Mouse (Mus musculus) c-Kit-positive CD71-positive TER-119-positive erythroid progenitor cells, embryonic 14.5 days (primary cell): ENCODE results near the gene Fermt2.
"Not testable (repeated sequence)": the region's sequence is repeated elsewhere in the genome, so short reads cannot be mapped to it uniquely, and the experiment has no call there.

ENCODE experiments used
- DNase-seq: peaks from one replicate; pipeline ENCODE4 v3.0.0-alpha.2; 2013; ENCODE audit warnings: low spot score

Fermt2 gene

DNA sequence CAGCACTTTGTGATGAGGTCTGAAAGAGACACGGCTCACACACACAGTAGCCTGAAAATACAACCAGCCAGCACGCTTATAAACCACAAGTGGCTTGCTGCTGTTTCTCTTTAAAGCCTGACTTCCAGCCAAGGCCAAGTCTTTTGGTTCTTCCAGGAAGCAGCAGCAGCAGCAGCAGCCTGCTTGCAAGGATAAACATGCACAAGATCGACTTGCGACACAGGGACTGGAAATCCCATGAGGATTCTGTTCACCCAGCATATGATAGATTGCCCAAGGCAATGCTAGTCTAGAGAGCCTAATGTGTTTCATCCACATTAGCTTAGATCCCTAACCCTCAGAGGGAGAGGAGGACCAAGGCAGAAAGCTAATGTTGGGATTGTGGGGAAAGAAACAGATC is 22.0 kb downstream of the Fermt2 start:
- DNase-seq: no peak

DNA sequence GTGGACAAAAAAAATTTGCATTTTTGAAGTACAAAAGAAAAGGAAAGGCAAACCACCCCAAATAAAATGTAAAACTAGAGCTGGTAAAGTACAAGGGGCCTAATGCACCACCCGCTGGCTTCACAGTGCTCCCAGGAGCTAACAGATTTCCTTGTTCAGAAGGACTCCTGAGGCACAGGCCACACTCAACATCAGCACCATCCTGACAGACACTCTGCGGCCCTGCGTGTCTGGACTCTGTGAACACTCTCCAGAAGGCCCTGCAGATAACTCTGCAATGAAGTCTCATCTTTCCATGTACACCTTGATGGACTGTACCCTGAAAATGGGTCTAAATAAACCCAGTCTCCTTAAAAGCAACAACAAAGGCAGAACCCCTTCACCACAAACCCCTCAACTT is 22.5 kb downstream of the Fermt2 start:
- no peak for DNase-seq

DNA sequence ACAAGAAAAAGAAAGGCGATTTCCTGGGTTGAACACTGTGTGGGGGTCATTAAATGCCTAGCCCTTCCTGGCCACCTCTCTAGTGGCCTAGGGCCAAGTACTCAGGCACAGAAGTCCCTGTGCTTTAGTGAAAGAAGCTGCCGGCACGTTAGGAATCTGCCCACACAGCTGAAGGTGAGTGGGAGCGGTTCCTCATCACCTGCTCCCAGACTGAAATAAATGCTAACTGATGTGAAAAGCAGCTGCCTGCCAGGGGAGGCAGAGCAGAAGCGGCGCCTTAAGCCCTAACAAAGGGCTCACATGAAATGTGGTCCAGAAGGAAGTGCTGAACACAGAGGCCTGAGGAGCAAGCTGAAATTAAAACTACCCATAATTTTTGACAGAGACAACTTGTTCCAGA is 22.9 kb downstream of the Fermt2 start:
- no peak for DNase-seq

DNA sequence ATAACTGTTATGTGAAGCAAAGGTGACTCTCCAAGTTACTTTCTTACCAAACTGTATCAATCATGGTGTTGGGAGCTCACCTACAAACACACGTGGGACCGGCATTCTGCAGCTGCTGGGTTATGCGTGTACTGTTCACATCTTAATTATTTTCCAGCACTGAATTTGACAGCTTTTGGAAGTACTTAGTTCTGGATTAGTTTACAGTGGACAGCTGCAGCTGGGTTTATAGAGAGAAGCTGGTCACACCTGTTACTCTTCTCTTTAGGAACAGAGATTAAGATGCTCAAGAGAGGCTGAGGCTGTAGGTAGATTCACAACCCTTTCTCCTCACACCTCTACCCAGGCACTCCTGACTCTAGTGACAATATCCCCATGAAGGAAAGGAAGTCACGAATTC is 23.8 kb downstream of the Fermt2 start:
- no peak for DNase-seq

DNA sequence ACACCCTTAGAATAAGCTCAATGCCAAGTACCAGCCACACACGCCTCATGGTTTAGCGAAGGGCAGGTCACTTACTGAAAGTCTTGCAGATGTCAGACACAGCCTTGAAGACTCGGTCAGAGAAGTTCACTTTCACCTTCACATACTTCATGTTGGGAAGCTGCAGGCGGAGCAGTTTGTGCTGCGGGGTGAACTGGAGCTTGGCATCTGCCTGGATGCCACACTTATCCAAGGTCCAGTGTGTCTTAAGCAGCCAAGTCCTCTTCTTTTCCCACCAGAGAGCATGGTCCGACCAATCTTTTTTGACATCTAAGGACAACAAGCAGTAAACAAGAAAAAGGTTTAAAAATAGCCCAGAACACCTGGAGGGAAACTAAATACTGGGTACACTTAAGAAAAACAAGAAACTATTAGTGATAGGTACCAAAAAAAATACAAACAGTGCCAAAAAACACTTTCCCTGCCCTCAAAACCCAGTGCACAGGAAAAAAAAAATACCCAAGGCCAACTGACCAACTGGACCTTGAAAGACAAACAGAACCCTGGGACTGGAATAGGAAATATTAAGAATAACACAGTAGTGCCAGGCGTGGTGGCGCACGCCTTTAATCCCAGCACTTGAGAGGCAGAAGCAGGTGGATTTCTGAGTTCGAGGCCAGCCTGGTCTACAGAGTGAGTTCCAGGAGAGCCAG is 25.4 kb downstream of the Fermt2 start:
- no peak for DNase-seq

DNA sequence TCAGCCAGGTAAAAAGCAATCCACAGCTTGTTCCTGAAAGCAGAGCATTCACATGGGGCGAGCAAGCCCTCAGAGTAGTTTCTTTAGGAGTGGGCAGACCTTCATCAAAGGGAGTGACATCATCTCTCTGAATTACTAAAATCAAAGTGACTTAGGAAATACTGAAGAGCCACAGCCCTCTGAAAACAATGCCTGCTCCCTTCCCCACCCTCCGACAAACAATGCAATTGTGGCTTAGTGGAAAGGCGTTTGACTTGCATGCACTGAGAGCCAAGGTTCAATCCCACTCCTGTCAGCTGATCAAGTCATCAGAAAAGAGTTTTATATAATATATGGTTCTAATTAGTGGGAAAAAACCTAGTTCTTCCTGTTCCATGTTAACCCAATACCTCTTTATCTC is 26.0 kb downstream of the Fermt2 start:
- no peak for DNase-seq

GRCm38 (mm10) chr14:45500052-45500451 is 29.9 kb downstream of the Fermt2 start:
- DNase-seq: no peak

DNA sequence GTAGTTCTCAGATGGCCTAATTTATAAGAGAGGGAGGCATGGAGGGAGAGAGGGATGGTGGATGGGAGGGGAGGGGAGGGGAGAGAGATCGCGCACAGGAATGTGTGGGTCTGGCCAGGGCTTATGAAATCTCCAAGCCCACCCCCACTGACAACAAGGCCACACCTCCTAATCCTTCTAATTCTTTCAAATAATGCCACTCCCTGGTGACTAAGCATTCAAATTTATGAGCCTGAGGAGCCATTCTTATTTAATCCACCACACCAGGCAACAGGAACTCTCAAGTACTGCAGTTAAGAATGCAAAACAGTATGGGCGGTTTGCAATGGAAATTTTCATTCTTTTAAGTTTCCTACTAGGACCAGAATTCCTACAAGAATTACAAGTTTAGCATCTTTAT is 32.8 kb downstream of the Fermt2 start:
- DNase-seq: no peak

DNA sequence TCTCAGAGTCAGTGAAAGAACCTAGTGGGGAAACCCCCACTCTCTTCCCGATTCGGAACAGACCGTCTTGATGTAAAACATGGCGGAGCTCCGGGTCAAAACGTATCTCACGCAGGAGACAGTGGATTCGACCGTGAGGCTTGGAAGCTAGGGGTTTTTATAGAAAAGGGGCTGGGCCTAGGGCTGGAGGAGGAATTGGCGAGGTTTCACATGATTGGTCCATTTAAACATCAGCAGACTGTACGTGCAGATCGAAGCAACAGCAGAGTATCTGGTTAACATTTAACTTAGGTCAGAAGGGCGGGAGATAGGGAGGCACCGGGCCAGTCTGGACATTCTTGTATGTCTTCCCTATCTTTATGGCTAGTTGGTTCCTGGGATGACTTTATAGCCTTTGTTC is 34.1 kb downstream of the Fermt2 start:
- not testable (repeated sequence) for DNase-seq

DNA sequence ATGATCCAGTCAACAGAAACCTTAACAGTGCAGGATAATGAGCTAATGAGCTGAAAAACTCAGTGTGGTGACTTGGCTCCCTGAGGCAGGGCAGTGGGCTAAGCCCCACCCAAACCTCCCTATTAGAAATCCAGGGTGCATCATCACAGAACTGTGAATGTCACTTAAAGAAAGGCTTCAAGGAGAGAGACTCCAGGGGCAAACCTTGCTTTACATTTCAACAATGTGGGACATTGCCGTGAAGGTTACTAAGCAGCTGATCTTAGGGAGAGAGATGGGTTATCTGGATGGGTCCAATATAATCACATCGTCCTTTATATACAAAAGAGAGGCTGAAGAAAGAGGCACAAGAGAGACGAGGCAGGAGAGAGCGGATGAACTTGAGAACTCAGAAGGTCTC is 36.0 kb downstream of the Fermt2 start:
- DNase-seq: no peak

- DNase-seq: no peak
Observed at GRCm38 (mm10) chr14:45492668-45493067, 37.2 kb downstream of the Fermt2 start.

DNA sequence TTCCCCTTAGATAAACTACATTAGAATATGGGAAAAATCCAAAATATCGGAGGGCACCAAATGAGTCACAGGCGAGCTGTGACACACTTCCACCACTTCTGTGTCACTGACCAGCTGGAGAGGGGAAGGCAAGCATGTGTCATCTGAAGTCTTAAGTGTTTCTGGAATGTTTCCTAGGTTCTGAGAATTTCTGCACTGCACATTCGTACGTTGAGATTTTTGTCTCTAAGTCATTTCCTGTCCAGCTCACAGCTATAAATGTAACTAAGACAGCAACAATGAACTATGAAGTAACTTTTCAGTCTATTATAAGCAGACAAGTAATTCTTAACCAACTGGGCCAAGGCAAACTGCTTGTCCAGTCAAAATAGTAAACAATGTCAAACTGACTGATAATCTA is 37.9 kb downstream of the Fermt2 start:
- no peak for DNase-seq

DNA sequence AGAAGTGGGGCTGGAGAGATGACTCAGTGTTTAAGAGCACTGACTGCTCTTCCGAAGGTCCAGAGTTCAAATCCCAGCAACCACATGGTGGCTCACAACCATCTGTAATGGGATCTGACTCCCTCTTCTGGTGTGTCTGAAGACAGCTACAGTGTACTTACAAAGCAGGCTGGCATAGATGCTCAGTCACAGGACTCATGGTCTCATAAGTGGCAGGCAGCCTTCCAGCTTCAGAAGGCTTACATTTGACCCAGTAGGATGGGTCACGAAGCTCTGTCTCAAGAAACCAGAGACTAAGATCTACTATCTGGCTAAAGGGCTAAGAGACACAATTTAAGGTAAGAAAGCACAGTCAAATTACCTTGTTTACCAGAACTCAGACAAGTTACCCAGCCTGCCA is 42.7 kb downstream of the Fermt2 start:
- DNase-seq: not testable (repeated sequence)

DNA sequence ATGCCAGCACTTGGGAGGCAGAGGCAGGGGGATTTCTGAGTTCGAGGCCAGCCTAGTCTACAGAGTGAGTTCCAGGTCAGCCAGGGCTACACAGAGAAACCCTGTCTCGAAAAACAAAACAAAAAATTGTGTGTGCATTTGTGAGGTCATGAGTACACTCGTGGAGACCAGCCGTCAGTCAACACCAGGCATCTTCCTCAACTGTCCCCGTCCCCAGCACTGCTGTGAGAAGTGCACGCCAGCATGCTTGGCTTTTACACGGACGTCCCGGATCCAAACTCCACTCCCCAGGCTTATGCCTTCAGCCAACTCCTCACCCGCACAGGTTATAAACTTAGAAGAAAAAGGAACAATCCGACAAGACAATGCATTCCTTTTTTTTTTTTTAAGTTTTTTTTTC is 46.6 kb downstream of the Fermt2 start:
- DNase-seq: not testable (repeated sequence)

DNA sequence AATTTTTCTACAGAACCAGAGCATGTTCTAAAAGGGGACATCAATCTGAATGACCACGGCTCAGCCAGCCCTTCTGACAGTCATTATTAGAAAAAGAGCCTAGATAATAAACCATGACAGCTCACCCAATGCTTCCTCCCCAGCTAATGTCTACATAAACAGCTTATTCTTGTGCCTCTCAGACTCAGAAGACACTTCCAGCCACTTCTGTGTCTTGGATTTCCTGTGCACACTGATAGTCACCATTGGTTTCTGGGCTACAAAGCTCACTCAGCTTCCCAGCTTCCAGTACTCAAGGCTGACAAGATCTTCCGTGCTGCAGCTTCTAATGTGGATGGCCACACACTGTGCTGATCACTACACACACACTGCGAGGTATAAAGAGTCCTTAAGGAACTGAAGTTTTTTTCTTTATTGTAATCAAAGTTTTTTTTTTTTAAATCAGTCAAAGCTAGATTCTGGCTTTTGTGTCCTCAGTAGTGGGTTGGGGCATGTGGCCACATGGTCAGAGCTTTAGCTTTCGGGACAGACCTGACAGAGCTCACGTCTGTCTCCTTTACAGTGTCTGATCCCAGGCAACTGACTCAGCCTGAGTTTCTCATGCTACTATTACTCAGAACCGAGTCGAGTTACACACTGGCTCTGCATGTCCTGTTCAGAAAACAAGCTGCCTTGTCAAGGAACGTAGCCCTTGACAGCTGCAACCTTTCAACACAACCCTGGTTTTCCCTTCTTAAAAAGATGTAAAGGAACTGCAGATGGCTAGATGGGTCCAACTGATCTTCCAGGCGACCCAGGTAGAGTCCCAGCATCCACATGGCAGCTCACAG is 50.7 kb downstream of the Fermt2 start:
- no peak for DNase-seq

DNA sequence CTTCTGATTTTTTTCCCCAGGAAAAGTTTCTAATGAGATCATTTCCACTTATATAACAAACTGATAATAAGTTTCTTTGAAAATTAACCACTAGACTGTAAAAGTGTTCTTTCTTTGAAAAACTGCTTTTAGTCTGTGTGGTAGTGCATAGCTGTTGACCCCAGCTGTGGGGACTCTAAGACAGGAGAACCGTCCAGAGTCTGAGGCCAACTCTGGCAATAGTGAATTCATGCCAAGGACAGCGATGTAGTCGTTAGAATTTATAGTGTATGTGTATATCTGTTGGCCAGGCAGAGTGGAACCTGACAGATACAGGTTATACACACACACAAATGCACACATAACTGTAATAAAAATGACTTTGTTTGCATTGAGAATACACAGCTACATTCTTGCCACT is 51.4 kb downstream of the Fermt2 start:
- DNase-seq: no peak

DNA sequence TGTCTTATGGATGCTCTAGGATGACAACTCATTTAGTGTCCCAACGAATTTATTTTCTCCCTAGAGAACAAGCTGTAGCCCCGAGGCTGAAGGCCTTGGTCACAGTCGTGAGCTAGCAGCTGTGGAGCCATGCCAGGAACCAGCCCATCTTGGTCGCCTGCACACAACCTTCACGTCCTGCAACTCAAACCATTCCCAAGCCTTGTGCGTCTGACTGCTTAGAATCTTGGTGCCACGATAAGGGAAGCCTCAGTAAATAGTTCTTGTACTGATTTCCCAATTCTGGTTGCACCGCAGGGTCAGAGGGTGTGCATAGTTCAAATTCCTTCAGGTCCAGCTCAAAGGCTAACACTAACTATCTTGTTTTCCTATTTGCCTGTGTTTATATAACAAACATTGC is 52.3 kb downstream of the Fermt2 start:
- DNase-seq: no peak

DNA sequence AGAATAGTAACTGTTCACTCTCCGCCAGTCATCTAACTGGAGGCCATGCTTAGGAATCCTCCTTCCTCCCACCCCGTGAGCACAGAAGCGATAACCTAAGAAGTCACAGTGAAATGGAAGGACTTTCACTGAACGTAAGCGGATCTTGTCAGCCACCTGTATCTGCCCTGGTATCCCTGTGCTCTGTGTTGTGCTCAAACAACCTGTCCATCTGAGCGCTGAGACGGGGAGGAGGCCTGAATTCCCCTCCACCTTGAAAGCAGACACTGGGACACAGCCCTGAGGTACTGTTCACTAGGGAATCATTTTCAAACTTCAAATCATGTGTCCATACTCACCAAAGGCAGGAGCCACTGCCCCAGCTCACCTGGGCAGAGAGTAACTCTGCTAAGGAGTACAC is 52.9 kb downstream of the Fermt2 start:
- DNase-seq: no peak

DNA sequence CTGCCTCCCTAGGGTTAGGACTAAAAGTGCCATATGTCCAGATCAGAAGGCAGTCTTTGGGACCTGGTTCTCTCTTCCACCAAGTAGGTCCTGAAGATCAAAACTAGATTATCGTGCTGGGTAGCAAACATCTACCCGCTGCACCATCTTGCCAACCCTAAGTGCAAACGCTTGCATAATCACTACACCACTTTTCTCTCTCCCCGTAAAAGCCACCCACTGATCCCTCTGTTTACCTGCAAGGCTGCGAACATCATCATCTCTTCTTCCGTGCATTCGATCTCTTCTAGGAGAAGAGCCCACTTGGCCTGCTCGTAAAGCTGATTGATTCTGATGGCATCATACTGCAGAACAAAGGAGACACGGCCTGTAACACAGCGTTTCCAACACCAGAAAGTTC is 57.4 kb downstream of the Fermt2 start:
- no peak for DNase-seq

DNA sequence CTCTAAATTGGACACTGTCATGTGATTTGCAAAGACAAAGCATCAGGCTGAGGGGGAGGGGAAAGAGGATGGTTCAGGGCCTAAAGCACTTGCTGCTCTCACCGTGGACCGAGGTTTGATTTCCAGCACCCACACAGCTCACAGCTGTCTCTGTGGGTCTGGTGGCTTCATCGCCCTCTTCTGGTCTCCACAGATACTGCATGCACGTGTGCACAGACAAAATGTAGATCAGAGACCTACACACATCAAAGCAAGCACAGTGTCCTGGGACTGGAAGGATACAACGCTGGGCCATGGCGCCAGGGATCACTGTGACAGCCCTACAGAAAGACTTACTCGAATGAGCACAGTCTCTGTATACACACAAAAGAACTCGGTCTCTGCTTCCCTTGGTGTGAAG is 60.5 kb downstream of the Fermt2 start:
- DNase-seq: no peak

- DNase-seq: not testable (repeated sequence)
Observed at GRCm38 (mm10) chr14:45466371-45466770, 63.5 kb downstream of the Fermt2 start.

DNA sequence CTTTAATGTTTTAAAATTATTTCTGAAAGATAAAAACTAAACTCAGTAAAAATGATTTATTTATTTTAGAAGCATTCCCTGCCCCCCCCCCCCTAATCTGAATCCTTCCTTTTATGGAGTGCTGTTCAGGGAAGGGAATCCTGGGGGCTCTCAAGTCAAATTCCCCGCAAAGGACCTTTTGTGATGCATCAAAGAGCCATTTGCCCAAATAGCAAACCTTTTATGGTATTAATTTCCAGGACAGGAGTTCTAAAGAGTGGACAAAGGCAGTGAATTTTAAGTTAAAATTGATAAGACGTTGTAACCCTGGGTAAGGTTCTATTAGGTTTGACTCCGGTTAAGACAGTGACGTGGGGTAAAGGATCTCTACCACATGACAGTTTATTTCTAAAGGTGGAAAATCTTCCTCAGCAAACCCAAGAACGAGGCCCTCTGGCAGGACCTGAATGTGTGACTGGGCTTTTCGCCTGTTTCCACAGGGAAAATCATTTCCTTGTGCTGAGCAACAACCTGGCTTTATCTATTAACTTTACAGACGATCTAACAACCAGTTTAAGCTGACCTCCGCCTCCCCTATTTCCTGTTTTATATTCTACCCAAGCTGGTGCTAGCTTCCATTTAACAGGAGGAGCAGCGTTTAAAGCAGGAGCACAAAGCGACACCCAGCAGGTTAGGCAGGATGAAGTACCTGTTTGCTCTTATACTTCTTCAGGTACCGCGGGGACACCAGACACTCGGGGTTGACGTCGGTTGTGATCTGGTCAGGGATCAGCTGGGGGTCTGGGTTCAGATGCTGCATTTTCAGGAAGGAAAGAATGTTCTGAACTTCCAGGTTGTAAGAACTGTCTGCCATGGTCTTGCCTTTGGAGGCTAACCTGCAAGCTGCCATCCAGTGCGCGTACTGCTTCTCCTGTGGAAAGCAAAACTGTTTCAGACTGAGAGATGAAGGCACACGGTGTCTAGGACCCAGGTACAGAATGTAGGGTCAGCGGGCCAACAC is 65.6 kb downstream of the Fermt2 start:
- no peak for DNase-seq
